Mouse (Mus musculus) layer of hippocampus, postnatal 25 days (tissue): ENCODE data around the gene Tspyl4. TPM values are rescaled to one million over a fixed set of nuclear protein-coding genes. Genes with fewer than 3 reads are reported as not detected.
A peak's percentile ranks its signal among the peaks of the same experiment; 100 is the strongest.

Experiments used
- DNase-seq, 2 experiments: peaks; one replicate each; pipeline ENCODE4 v3.0.0; 2022; ENCODE audit warnings: mixed read lengths in 2 of 2, low spot score in 1 of 2; ENCODE audit errors: extremely low spot score in 1 of 2
- total RNA-seq, 2 experiments: library from RNA; stranded (reverse); gene quantifications; 2 replicates each; pipeline ENCODE4 v1.2.3; 2021

Gene Tspyl4
- total RNA-seq, 2 experiments from 2014 or later, result 342 to 371 TPM

- no peak for DNase-seq
Observed at GRCm38 (mm10) chr10:34317217-34317606, 20.0 kb downstream of the Tspyl4 start.

GRCm38 (mm10) chr10:34320809-34321208 lies 23.6 kb downstream of the Tspyl4 start:
- DNase-seq, result no peak

GRCm38 (mm10) chr10:34326701-34327100 lies 29.5 kb downstream of the Tspyl4 start:
- no peak for DNase-seq

GRCm38 (mm10) chr10:34327144-34327543 lies 29.9 kb downstream of the Tspyl4 start:
- DNase-seq, result no peak

- DNase-seq, result peak in 1 of 2 experiments; percentile 38
Observed at GRCm38 (mm10) chr10:34328310-34328709, 31.1 kb downstream of the Tspyl4 start.

GRCm38 (mm10) chr10:34341014-34341413 lies 43.8 kb downstream of the Tspyl4 start:
- DNase-seq, result no peak

- DNase-seq, result no peak
Observed at GRCm38 (mm10) chr10:34341886-34342285, 44.6 kb downstream of the Tspyl4 start.

Other genes starting within 250 kb of the Tspyl4 start
- 1 to 10 TPM; 3.8 TPM for gene Calhm5, start 200.9 kb upstream of the Tspyl4 start, total RNA-seq
- gene Calhm6, start 169.5 kb upstream of the Tspyl4 start, total RNA-seq, result under 1 TPM; 0.25 to 0.56 TPM
- 1 to 10 TPM; 5.4 to 7.1 TPM for gene Dse, start 89.7 kb upstream of the Tspyl4 start, total RNA-seq
- gene Tspyl1, start 15.3 kb upstream of the Tspyl4 start, total RNA-seq, result 100 to 1,000 TPM; 145 to 155 TPM
- gene Col10a1, start 92.5 kb downstream of the Tspyl4 start, total RNA-seq, result under 1 TPM in 1 of 2 experiments, not detected in 1; 0.17 TPM
- gene Nt5dc1, start 121.1 kb downstream of the Tspyl4 start, total RNA-seq, result 1 to 10 TPM; 2.2 to 3.4 TPM
- under 1 TPM; 0.23 to 0.49 TPM for gene Frk, start 186.0 kb downstream of the Tspyl4 start, total RNA-seq